8 mouse cellular contexts compared by ENCODE assay signal in genomic region chr1:78195771-78196712, GRCm38 (mm10). TPM values are rescaled to one million over a fixed set of nuclear protein-coding genes. Genes with fewer than 3 reads are reported as not detected.
DNase-seq lines count a peak whose midpoint lies in the region; ATAC-seq and TF ChIP-seq lines count a peak whose summit lies in the region.

No protein-coding gene starts in this region.

- no peak for TF ChIP-seq CTCF in gastrocnemius, adult 2 months (IDR thresholded peaks at IDR 0.05)
- no peak for TF ChIP-seq CTCF in G1E (IDR thresholded peaks at IDR 0.05; ENCODE audit: low read depth, low read length)
- no peak for TF ChIP-seq CTCF in heart, postnatal 0 days (IDR thresholded peaks at IDR 0.05; ENCODE audit: low read depth)

- no peak overlapping the region for H3K9ac ChIP-seq in heart, postnatal 0 days (replicated peaks; ENCODE audit: low read depth, low read length)
- peak overlapping the region; percentile 85 for H3K9ac ChIP-seq in midbrain, embryonic 11.5 days (ENCODE audit: low read length)

- H3K4me3 ChIP-seq in gastrocnemius, adult 2 months = peak overlapping the region; percentile 64
- H3K4me3 ChIP-seq in G1E (ENCODE audit: low read depth, low read length) = peak overlapping the region; percentile 73
- peak overlapping the region; percentile 36 for H3K4me3 ChIP-seq in heart, postnatal 0 days (ENCODE audit: low read depth, low read length)
- H3K4me3 ChIP-seq in midbrain, embryonic 11.5 days (ENCODE audit: low read depth, low read length) = peak overlapping the region; percentile 71

- H3K9me3 ChIP-seq in G1E (replicated peaks) = peaks cover 22% of the 10 kb centered on the region
- no peaks in the 10 kb centered on the region for H3K9me3 ChIP-seq in heart, postnatal 0 days (replicated peaks; ENCODE audit: control insufficient read depth, low read length)
- no peaks in the 10 kb centered on the region for H3K9me3 ChIP-seq in midbrain, embryonic 11.5 days (ENCODE audit: control insufficient read depth, low read length)

- peaks cover 13% of the 10 kb centered on the region for H3K36me3 ChIP-seq in G1E (replicated peaks)
- H3K36me3 ChIP-seq in heart, postnatal 0 days (replicated peaks; ENCODE audit: control insufficient read depth, insufficient read depth, low read length) = no peaks in the 10 kb centered on the region
- H3K36me3 ChIP-seq in midbrain, embryonic 11.5 days (ENCODE audit: control insufficient read depth, insufficient read depth, low read length) = no peaks in the 10 kb centered on the region; the same call in 1 of the 2 replicates

- intact Hi-C loops in gastrocnemius, adult 2 months (cut with DNase I) = no loop called here
- intact Hi-C loops in gastrocnemius, postnatal 14 days (cut with DNase I; ENCODE audit: low total_unique reads) = no loop called here

- no peak for TF ChIP-seq EP300 in heart, postnatal 0 days (IDR thresholded peaks at IDR 0.05; ENCODE audit: low read depth)

- peak overlapping the region; percentile 56 for H3K4me2 ChIP-seq in heart, postnatal 0 days (ENCODE audit: low read depth, low read length)
- peak overlapping the region; percentile 72 for H3K4me2 ChIP-seq in midbrain, embryonic 11.5 days

- no peak for ATAC-seq in G1E (ENCODE audit: extremely low read depth, insufficient number of reproducible peaks, low FRiP score, poor library complexity, severe bottlenecking)
- no peak for ATAC-seq in heart, postnatal 0 days (ENCODE audit: insufficient read depth, low read depth)
- ATAC-seq in midbrain, embryonic 11.5 days (ENCODE audit: low FRiP score) = no peak

- under 1% methylated on average over 42 of the region's 42 CpGs for whole genome bisulfite sequencing in heart, postnatal 0 days
- WGBS in midbrain, embryonic 11.5 days = under 1% methylated on average over 42 of the region's 42 CpGs

- peaks cover 40% of the 10 kb centered on the region for H3K4me1 ChIP-seq in G1E (ENCODE audit: insufficient read depth, low read depth, low read length)
- peaks cover 7% of the 10 kb centered on the region; the same call in 1 of the 2 replicates for H3K4me1 ChIP-seq in heart, postnatal 0 days (ENCODE audit: control insufficient read depth, insufficient read depth)
- H3K4me1 ChIP-seq in midbrain, embryonic 11.5 days (ENCODE audit: control insufficient read depth, insufficient read depth, low read length) = peaks cover 23% of the 10 kb centered on the region

- H3K27ac ChIP-seq in gastrocnemius, adult 2 months = no peak overlapping the region
- no peak overlapping the region for H3K27ac ChIP-seq in heart, postnatal 0 days (ENCODE audit: low read depth)
- H3K27ac ChIP-seq in midbrain, embryonic 11.5 days (ENCODE audit: low read depth, low read length) = peak overlapping the region; percentile 95

- DNase-seq in gastrocnemius, adult 2 months = no peak
- no peak for DNase-seq in gastrocnemius, postnatal 14 days
- DNase-seq in G1E (ENCODE audit: low spot score) = no peak
- no peak for DNase-seq in heart, postnatal 0 days (ENCODE audit: low spot score)
- DNase-seq in midbrain, embryonic 11.5 days (ENCODE audit: low spot score, missing footprints) = peak; percentile 97
- no peak for DNase-seq in c-Kit-positive CD71-positive TER-119-positive erythroid progenitor cells, embryonic 14.5 days (ENCODE audit: low spot score)
- no peak for DNase-seq in layer of hippocampus, adult 18-20 months (ENCODE audit: low spot score in 2 of 2)
- no peak for DNase-seq in cerebellum, adult 9-11 months

- peaks cover 47% of the 10 kb centered on the region for H3K27me3 ChIP-seq in G1E (ENCODE audit: insufficient read depth, low read length)
- peaks cover 100% of the 10 kb centered on the region for H3K27me3 ChIP-seq in heart, postnatal 0 days (ENCODE audit: control insufficient read depth, insufficient read depth, low read length)
- peaks cover 72% of the 10 kb centered on the region for H3K27me3 ChIP-seq in midbrain, embryonic 11.5 days (ENCODE audit: control insufficient read depth, insufficient read depth, low read length)

RNA-seq across cellular contexts. Expression of gene Pax3, which starts 0.9 kb away (rescaled TPM):
- not detected for total RNA-seq in gastrocnemius, adult 2 months (2021)
- not detected for total RNA-seq in gastrocnemius, postnatal 14 days (2021)
- 22.1 and 22.9 TPM in 2 replicates for total RNA-seq in G1E (2014; fragmentation: Nextera tagmentation)
- 8.5 and 11.4 TPM in 2 replicates for total RNA-seq in G1E (2017)
- 7.4 and 7.9 TPM in 2 replicates for polyA plus RNA-seq in G1E (2012)
- not detected in 2 replicates for total RNA-seq in heart, postnatal 0 days (2014; rRNA removed; ENCODE audit: low replicate concordance)
- polyA plus RNA-seq in heart, postnatal 0 days (2015; fragmentation: Nextera tagmentation; extraction: Ambion mirVana) = 0.04 and 0.05 TPM in 2 replicates
- 38.1 and 41.5 TPM in 2 replicates for polyA plus RNA-seq in midbrain, embryonic 11.5 days (2014; fragmentation: Nextera tagmentation; extraction: Ambion mirVana)
- not detected for total RNA-seq in layer of hippocampus, adult 18-20 months (2021)
